Comparison of ENCODE assay signal across 18 mouse cellular contexts in the genomic region with DNA sequence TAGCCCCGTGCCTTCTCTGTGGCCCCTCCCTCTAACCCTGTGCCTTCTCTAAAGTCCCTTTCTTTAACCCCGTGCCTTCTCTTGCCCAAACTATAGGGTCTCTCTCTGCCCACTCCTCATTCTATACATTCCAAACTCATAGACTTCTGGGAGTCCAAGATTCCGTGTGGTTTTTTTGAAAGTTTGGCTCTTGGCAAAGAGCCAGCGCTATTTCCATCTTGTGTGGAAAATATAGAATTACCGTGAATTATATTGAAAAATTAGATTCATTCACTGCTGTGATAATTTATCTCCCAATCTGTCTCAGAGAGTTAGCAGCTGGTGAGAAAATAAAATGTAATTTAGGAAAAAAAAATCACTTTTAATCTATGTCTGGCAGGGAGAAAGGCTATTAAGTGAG.
"Had no signal": no experiment of that assay in that cellular context is flagged by ENCODE, and none has a peak within 500 bp of the region (broad histone marks: within the 10 kb centered on the region; RNA-seq: fewer than 3 reads in every experiment).

No protein-coding gene starts in this region.

- H3K4me1 ChIP-seq: intestine, embryonic 15.5 days; liver, embryonic 15.5 days; megakaryocyte, embryonic 14.5 days; midbrain, embryonic 15.5 days had no signal

- H3K4me2 ChIP-seq: intestine, embryonic 15.5 days; liver, embryonic 11.5 days; liver, embryonic 15.5 days; midbrain, embryonic 11.5 days; midbrain, embryonic 15.5 days; neural tube, embryonic 13.5 days had no signal

- H3K36me3 ChIP-seq: intestine, embryonic 15.5 days; liver, embryonic 15.5 days; midbrain, embryonic 15.5 days; neural tube, embryonic 13.5 days had no signal

- H3K27me3 ChIP-seq: intestine, embryonic 15.5 days; liver, embryonic 15.5 days; megakaryocyte, embryonic 14.5 days; midbrain, embryonic 15.5 days; neural tube, embryonic 13.5 days had no signal

- H3K27ac ChIP-seq: intestine, embryonic 15.5 days; layer of hippocampus, adult 2 months; liver, embryonic 15.5 days; macrophage; midbrain, embryonic 15.5 days; neural tube, embryonic 13.5 days; stomach, postnatal 0 days had no signal

- H3K4me3 ChIP-seq: intestine, embryonic 15.5 days; layer of hippocampus, adult 2 months; liver, embryonic 15.5 days; midbrain, embryonic 15.5 days; neural tube, embryonic 13.5 days had no signal

- H3K9ac ChIP-seq: intestine, embryonic 15.5 days; liver, embryonic 15.5 days; midbrain, embryonic 15.5 days; neural tube, embryonic 13.5 days had no signal

- H3K9me3 ChIP-seq: intestine, embryonic 15.5 days; liver, embryonic 15.5 days; midbrain, embryonic 15.5 days; neural tube, embryonic 13.5 days had no signal

- DNase-seq: kidney, adult 18-20 months; kidney, postnatal 10 days; kidney, postnatal 4 days; lung, adult 2 months; lung, postnatal 10 days; retina, postnatal 1 day; thymus, adult 18-20 months; thymus, postnatal 14 days had no signal

- ATAC-seq: intestine, embryonic 15.5 days; midbrain, embryonic 15.5 days had no signal
